Mouse (Mus musculus): ENCODE results near the gene Gm26992. TPM values are rescaled to one million over a fixed set of nuclear protein-coding genes. Genes with fewer than 3 reads are reported as not detected.
"Not testable (repeated sequence)": the region's sequence is repeated elsewhere in the genome, so short reads cannot be mapped to it uniquely, and the experiment has no call there.

The Gm26992 gene
- not detected in 2 replicates for total RNA-seq (2017)

- no peak for ATAC-seq (replicated peaks in 1 of 2; ENCODE audit: insufficient read depth in 1 of 2, low FRiP score in 2 of 2, low TSS enrichment in 1 of 2, low read depth in 1 of 2, poor library complexity in 2 of 2, severe bottlenecking in 2 of 2)
Measured at GRCm38 (mm10) chrX:103421710-103422109, at the start of gene Gm26992. Gene Gm26992 (plus strand): TSS chrX:103422010.

GRCm38 (mm10) chrX:103374250-103374649 is 47.6 kb upstream of the Gm26992 start:
- no peak for ATAC-seq (replicated peaks in 1 of 2; ENCODE audit: insufficient read depth in 1 of 2, low FRiP score in 2 of 2, low TSS enrichment in 1 of 2, low read depth in 1 of 2, poor library complexity in 2 of 2, severe bottlenecking in 2 of 2)

- no peak for ATAC-seq (replicated peaks in 1 of 2; ENCODE audit: insufficient read depth in 1 of 2, low FRiP score in 2 of 2, low TSS enrichment in 1 of 2, low read depth in 1 of 2, poor library complexity in 2 of 2, severe bottlenecking in 2 of 2)
Measured at GRCm38 (mm10) chrX:103384528-103384927, 37.3 kb upstream of the Gm26992 start.

GRCm38 (mm10) chrX:103388131-103388530 is 33.7 kb upstream of the Gm26992 start:
- ATAC-seq (replicated peaks in 1 of 2; ENCODE audit: insufficient read depth in 1 of 2, low FRiP score in 2 of 2, low TSS enrichment in 1 of 2, low read depth in 1 of 2, poor library complexity in 2 of 2, severe bottlenecking in 2 of 2), result no peak

GRCm38 (mm10) chrX:103393841-103394240 is 28.0 kb upstream of the Gm26992 start:
- no peak for ATAC-seq (replicated peaks in 1 of 2; ENCODE audit: insufficient read depth in 1 of 2, low FRiP score in 2 of 2, low TSS enrichment in 1 of 2, low read depth in 1 of 2, poor library complexity in 2 of 2, severe bottlenecking in 2 of 2)

- no peak for ATAC-seq (replicated peaks in 1 of 2; ENCODE audit: insufficient read depth in 1 of 2, low FRiP score in 2 of 2, low TSS enrichment in 1 of 2, low read depth in 1 of 2, poor library complexity in 2 of 2, severe bottlenecking in 2 of 2)
Measured at GRCm38 (mm10) chrX:103405021-103405420, 16.8 kb upstream of the Gm26992 start.

- ATAC-seq (replicated peaks in 1 of 2; ENCODE audit: insufficient read depth in 1 of 2, low FRiP score in 2 of 2, low TSS enrichment in 1 of 2, low read depth in 1 of 2, poor library complexity in 2 of 2, severe bottlenecking in 2 of 2), result no peak
Measured at GRCm38 (mm10) chrX:103414167-103414566, 7.6 kb upstream of the Gm26992 start, which contains the start of gene Tsx. Gene Tsx (plus strand): TSS chrX:103414467.

GRCm38 (mm10) chrX:103427677-103428076 is 5.9 kb downstream of the Gm26992 start:
- peak; percentile 48 to 76; a peak in 3 of 4 replicates for ATAC-seq (replicated peaks in 1 of 2; ENCODE audit: insufficient read depth in 1 of 2, low FRiP score in 2 of 2, low TSS enrichment in 1 of 2, low read depth in 1 of 2, poor library complexity in 2 of 2, severe bottlenecking in 2 of 2)

GRCm38 (mm10) chrX:103432293-103432692 is 10.5 kb downstream of the Gm26992 start:
- no peak for ATAC-seq (replicated peaks in 1 of 2; ENCODE audit: insufficient read depth in 1 of 2, low FRiP score in 2 of 2, low TSS enrichment in 1 of 2, low read depth in 1 of 2, poor library complexity in 2 of 2, severe bottlenecking in 2 of 2)

DNA sequence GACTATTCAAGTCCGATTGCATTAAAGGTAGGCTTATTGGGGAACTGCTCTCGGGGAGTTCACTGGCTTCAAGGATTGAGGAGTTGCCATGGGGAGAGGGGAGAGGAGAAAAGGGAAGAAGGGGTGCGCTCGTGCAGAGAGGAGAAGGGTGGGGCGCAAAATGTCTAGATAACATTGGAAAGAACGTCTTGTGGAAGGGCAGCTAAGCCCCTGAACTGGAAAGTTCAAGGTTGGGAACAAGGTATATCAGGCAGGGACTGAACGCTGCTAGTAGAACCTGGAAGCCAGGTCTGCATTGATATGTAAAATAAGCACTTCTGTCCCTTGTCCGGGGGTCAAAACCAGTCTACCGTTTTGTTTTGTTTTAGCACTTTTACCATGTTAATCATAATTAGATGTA is 16.2 kb downstream of the Gm26992 start:
- no peak for ATAC-seq (replicated peaks in 1 of 2; ENCODE audit: insufficient read depth in 1 of 2, low FRiP score in 2 of 2, low TSS enrichment in 1 of 2, low read depth in 1 of 2, poor library complexity in 2 of 2, severe bottlenecking in 2 of 2)

DNA sequence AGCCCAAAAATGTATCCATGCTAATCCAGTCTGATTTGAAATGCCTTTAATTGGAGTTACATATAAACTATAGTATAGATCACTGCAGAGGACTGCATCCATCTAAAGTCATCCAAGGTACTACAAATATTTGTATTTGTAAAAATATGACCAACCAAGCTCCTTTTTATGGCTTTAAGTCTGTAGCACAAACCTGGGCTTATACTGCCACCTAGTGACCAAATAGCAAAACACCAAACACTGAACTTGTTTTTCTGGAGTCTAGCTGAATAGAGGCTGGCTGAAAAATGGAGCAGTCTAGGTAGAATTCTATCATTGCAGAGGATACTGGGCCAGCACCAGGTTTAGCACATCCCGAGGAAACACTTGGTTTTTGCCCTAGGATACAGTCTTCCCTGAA is 19.0 kb downstream of the Gm26992 start:
- ATAC-seq (replicated peaks in 1 of 2; ENCODE audit: insufficient read depth in 1 of 2, low FRiP score in 2 of 2, low TSS enrichment in 1 of 2, low read depth in 1 of 2, poor library complexity in 2 of 2, severe bottlenecking in 2 of 2), result no peak; a peak in 2 of 4 replicates

DNA sequence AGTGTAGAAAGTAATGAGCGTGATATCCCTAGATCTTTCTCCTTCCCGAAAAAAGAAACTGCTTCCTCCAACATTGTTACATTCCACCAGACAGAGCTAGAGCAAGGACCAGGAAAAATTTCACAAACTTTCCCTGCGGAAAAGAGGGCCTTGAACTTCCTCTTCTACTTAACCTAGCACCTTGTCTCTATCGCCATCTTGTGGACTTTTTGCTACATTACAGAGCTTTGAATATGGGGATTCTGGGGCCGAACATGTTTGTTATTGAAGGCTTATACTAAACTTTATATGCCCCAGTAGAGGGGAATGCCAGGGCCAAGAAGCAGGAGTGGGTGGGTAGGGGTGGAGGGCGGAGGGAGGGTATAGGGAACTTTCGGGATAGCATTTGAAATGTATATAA is 21.9 kb downstream of the Gm26992 start:
- ATAC-seq (replicated peaks in 1 of 2; ENCODE audit: insufficient read depth in 1 of 2, low FRiP score in 2 of 2, low TSS enrichment in 1 of 2, low read depth in 1 of 2, poor library complexity in 2 of 2, severe bottlenecking in 2 of 2), result peak in 1 of 2 experiments; percentile 36; a peak in 1 of 4 replicates

DNA sequence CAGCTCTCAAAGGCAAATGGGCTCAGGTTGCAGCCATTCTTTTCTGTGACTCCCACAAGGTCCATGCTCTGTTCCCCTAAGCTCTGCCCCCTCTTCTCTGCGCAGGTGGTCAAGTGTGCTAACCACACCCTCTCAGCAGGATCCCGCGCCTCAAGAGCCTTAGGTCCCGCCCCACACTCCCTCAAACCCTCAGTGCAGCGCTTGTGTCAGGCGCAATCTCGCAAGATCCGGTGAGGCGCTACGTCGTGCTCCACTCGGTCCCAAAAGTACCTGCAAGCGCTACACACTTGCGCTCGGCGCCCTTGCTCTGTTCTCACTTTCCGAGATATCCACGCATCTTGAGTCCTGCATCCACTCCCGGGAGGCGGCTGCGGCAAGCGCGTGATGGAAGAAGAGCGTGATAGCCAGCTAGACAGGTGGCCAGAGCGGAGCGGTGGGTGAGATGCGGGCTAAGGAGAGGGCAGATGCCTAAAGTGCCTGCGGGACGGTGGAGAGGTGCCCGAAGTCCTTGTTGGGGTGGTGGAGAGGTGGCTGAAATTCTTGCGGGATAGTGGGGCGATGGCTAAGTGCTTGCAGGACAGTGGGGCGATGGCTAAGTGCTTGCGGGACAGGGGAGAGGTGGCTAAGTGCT is 25.8 kb downstream of the Gm26992 start:
- peak; percentile 87 to 88 for ATAC-seq (replicated peaks in 1 of 2; ENCODE audit: insufficient read depth in 1 of 2, low FRiP score in 2 of 2, low TSS enrichment in 1 of 2, low read depth in 1 of 2, poor library complexity in 2 of 2, severe bottlenecking in 2 of 2)

DNA sequence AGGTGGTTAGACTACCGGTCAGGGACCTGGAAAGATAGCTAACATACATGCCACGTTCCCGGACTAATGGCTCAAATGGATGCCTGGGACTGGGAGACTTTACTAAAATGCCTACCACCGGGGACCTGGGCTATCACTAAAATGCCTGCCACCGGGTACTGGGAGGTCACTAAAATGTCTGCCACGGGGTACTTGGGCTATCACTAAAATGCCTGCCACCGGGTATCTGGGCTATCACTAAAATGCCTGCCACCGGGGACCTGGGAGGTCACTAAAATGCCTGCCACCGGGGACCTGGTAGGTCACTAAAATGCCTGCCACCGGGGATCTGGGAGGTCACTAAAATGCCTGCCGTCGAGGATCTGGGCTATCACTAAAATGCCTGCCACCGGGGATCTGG is 26.6 kb downstream of the Gm26992 start:
- not testable (repeated sequence) for ATAC-seq (replicated peaks in 1 of 2; ENCODE audit: insufficient read depth in 1 of 2, low FRiP score in 2 of 2, low TSS enrichment in 1 of 2, low read depth in 1 of 2, poor library complexity in 2 of 2, severe bottlenecking in 2 of 2)

- not testable (repeated sequence) for ATAC-seq (replicated peaks in 1 of 2; ENCODE audit: insufficient read depth in 1 of 2, low FRiP score in 2 of 2, low TSS enrichment in 1 of 2, low read depth in 1 of 2, poor library complexity in 2 of 2, severe bottlenecking in 2 of 2)
Measured at GRCm38 (mm10) chrX:103448943-103449722, 27.3 kb downstream of the Gm26992 start.

DNA sequence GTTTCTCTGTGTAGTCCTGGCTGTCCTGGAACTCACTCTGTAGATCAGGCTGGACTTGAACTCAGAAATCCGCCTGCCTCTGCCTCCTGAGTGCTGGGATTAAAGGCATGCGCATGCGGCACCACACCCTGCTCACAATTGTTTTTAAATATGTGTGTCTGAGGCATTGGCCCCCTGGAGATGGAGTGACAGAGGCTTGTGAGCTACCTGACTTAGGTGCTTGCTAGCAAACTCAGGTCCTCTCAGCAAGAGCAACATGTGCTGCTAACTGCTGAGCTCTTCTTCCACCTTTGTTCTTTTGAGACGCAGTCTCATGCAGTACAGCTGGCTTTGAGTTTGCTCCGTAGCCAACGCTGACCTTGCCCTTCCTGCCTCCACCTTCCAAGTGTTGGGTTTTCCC is 31.0 kb downstream of the Gm26992 start:
- no peak for ATAC-seq (replicated peaks in 1 of 2; ENCODE audit: insufficient read depth in 1 of 2, low FRiP score in 2 of 2, low TSS enrichment in 1 of 2, low read depth in 1 of 2, poor library complexity in 2 of 2, severe bottlenecking in 2 of 2)

GRCm38 (mm10) chrX:103460056-103460455 is 38.2 kb downstream of the Gm26992 start:
- ATAC-seq (replicated peaks in 1 of 2; ENCODE audit: insufficient read depth in 1 of 2, low FRiP score in 2 of 2, low TSS enrichment in 1 of 2, low read depth in 1 of 2, poor library complexity in 2 of 2, severe bottlenecking in 2 of 2), result no peak

DNA sequence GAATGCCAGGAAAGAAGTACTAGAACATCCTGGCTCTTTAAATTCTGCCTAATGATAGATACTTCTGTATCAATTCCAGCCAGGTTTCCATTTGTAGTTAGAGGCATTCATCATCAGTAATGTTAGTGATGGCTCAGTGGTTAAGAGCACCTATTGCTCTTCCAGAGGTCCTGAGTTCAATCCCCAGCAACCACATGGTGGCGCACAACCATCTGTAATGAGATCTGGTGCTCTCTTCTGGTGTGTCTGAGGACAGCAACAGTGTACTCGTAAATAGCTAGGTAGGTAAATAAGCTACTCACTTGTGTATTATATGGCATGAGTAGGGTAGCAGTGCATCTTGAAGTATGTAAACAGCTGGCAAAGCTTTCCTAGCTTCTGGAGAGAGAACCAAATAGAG is 47.2 kb downstream of the Gm26992 start:
- ATAC-seq (replicated peaks in 1 of 2; ENCODE audit: insufficient read depth in 1 of 2, low FRiP score in 2 of 2, low TSS enrichment in 1 of 2, low read depth in 1 of 2, poor library complexity in 2 of 2, severe bottlenecking in 2 of 2), result no peak

DNA sequence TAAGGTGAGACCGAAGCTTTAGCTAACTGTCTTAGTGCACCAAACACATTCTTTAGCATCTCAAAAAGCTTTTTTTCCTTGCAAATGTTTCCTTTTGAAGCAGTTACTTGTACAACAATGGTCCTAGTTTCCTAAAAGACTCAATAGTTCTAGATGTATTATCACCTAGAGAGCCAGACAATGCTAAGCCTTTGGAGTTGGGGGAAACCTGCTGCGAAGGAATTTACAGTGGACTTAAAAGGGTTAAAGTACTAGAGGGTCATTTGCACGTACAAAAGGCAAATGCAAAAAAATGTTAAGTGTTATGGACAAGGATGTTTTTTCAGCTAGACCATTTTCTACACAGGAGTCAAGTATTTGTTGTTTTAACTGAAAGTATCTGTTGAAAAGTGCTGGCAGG is 50.5 kb downstream of the Gm26992 start:
- no peak for ATAC-seq (replicated peaks in 1 of 2; ENCODE audit: insufficient read depth in 1 of 2, low FRiP score in 2 of 2, low TSS enrichment in 1 of 2, low read depth in 1 of 2, poor library complexity in 2 of 2, severe bottlenecking in 2 of 2)
